Mouse (Mus musculus) liver, adult 2 months (tissue): Measurements from ENCODE around the gene Slc25a1. TPM values are rescaled to one million over a fixed set of nuclear protein-coding genes. Genes with fewer than 3 reads are reported as not detected.

Experiments
- DNase-seq: peaks from one replicate; pipeline ENCODE4 v3.0.0-alpha.2; 2011; ENCODE audit warnings: low read depth, low spot score; ENCODE audit errors: extremely low read depth
- H3K27ac ChIP-seq: fragments of 200-500 bp; replicated peaks from 2 replicates; pipeline ENCODE4 v1.5.1; 2012; ENCODE audit warnings: low read depth, mild to moderate bottlenecking, control low read depth, inconsistent platforms, low read length; ENCODE audit not compliant: insufficient read depth
- H3K27me3 ChIP-seq: fragments of 200-500 bp; 2 replicates; pipeline ENCODE4 v1.6.1; 2012; ENCODE audit warnings: mild to moderate bottlenecking, moderate library complexity, low read length, inconsistent platforms; ENCODE audit not compliant: control insufficient read depth, insufficient read depth
- H3K36me3 ChIP-seq: fragments of 200-500 bp; 2 replicates; pipeline ENCODE4 v1.6.1; 2012; ENCODE audit warnings: low read length, inconsistent platforms; ENCODE audit not compliant: control insufficient read depth, insufficient read depth
- H3K4me1 ChIP-seq: fragments of 200-500 bp; 2 replicates; pipeline ENCODE4 v1.6.1; 2011; ENCODE audit warnings: low read length; ENCODE audit not compliant: control insufficient read depth, insufficient read depth
- H3K4me3 ChIP-seq: fragments of 200-500 bp; 2 replicates; pipeline ENCODE4 v1.5.1; 2011; ENCODE audit warnings: low read depth, mild to moderate bottlenecking, control low read depth, low read length, moderate library complexity; ENCODE audit not compliant: insufficient read depth
- H3K79me2 ChIP-seq: fragments of 200-500 bp; 2 replicates; pipeline ENCODE4 v1.6.1; 2012; ENCODE audit warnings: inconsistent platforms, mild to moderate bottlenecking, low read length, moderate library complexity; ENCODE audit not compliant: control insufficient read depth, insufficient read depth
- H3K9ac ChIP-seq: fragments of 200-500 bp; 2 replicates; pipeline ENCODE4 v1.6.1; 2012; ENCODE audit warnings: low read depth, mild to moderate bottlenecking, control low read depth, inconsistent platforms, low read length
- CTCF ChIP-seq: fragments of 200-500 bp; IDR thresholded peaks from 2 replicates; pipeline ENCODE4 v1.5.1; 2011; ENCODE audit warnings: low read depth, low read length, control low read depth
- POLR2A ChIP-seq: fragments of 200-500 bp; IDR thresholded peaks from 2 replicates; pipeline ENCODE4 v1.6.1; 2011; ENCODE audit warnings: low read length, control low read depth; ENCODE audit not compliant: insufficient read depth; ENCODE audit errors: extremely low read depth
- WGBS: fragments of 180-500 bp; shearing (Covaris S2); methylation state at CpG from one replicate; pipeline ENCODE4 v1.1.7; 2018; 5-methylcytosine and 5-hydroxymethylcytosine counted together
- polyA plus RNA-seq: library from polyadenylated mRNA; depleted of rRNA; stranded (reverse); fragments of >200 nt; gene quantifications from 2 replicates; pipeline ENCODE4 v1.2.3, GENCODE M21; 2012
- total RNA-seq: library from RNA; depleted of rRNA; stranded (reverse); fragments of >200 nt; gene quantifications from 2 replicates; pipeline ENCODE4 v1.2.3, GENCODE M21; 2014

Gene Slc25a1
- total and polyA plus RNA-seq, 2 experiments, result 164 to 373 TPM

GRCm38 (mm10) chr16:17949421-17949877 lies 21.4 kb upstream of the Slc25a1 start:
- no peaks in the 10 kb centered on the region for H3K4me1 ChIP-seq
- no peak overlapping the region for H3K4me3 ChIP-seq
- WGBS, result 62% methylated on average over 2 of the region's 2 CpGs
- no peak overlapping the region for H3K27ac ChIP-seq
- TF ChIP-seq CTCF, result no peak
- TF ChIP-seq POLR2A, result no peak
- no peaks in the 10 kb centered on the region for H3K36me3 ChIP-seq
- peaks cover 2% of the 10 kb centered on the region; the same call in 1 of the 2 replicates for H3K27me3 ChIP-seq
- no peaks in the 10 kb centered on the region for H3K79me2 ChIP-seq
- no peak overlapping the region for H3K9ac ChIP-seq
- DNase-seq, result no peak

GRCm38 (mm10) chr16:17945081-17945831 lies 17.2 kb upstream of the Slc25a1 start:
- no peak overlapping the region for H3K9ac ChIP-seq
- no peak overlapping the region for H3K27ac ChIP-seq
- H3K4me3 ChIP-seq, result no peak overlapping the region
- H3K4me1 ChIP-seq, result no peaks in the 10 kb centered on the region
- DNase-seq, result no peak
- no peaks in the 10 kb centered on the region for H3K79me2 ChIP-seq
- WGBS, result 44% methylated on average over 7 of the region's 7 CpGs
- no peaks in the 10 kb centered on the region for H3K36me3 ChIP-seq
- no peaks in the 10 kb centered on the region; the same call in 1 of the 2 replicates for H3K27me3 ChIP-seq
- no peak for TF ChIP-seq CTCF
- no peak for TF ChIP-seq POLR2A

- no peak overlapping the region for H3K27ac ChIP-seq
- H3K27me3 ChIP-seq, result no peaks in the 10 kb centered on the region; the same call in 1 of the 2 replicates
- WGBS, result 79% methylated on average over 8 of the region's 8 CpGs
- H3K9ac ChIP-seq, result no peak overlapping the region
- H3K36me3 ChIP-seq, result no peaks in the 10 kb centered on the region
- H3K4me3 ChIP-seq, result no peak overlapping the region
- no peak for TF ChIP-seq POLR2A
- TF ChIP-seq CTCF, result no peak
- no peaks in the 10 kb centered on the region for H3K4me1 ChIP-seq
- DNase-seq, result no peak
- no peaks in the 10 kb centered on the region for H3K79me2 ChIP-seq
Measured at GRCm38 (mm10) chr16:17943466-17943865, 15.4 kb upstream of the Slc25a1 start.

- Histone ChIP-seq H3K27ac (no peak overlapping the region), H3K4me1 (no peaks in the 10 kb centered on the region), H3K36me3 (no peaks in the 10 kb centered on the region), H3K27me3 (no peaks in the 10 kb centered on the region), H3K79me2 (no peaks in the 10 kb centered on the region), H3K4me3 (no peak overlapping the region), H3K9ac (no peak overlapping the region)
- DNase-seq, result no peak
- 37% methylated on average over 9 of the region's 9 CpGs for WGBS
- TF ChIP-seq POLR2A (no peak), CTCF (no peak)
Measured at GRCm38 (mm10) chr16:17939255-17939751, 11.3 kb upstream of the Slc25a1 start.

GRCm38 (mm10) chr16:17938821-17939220 lies 10.8 kb upstream of the Slc25a1 start:
- 6% methylated on average over 7 of the region's 7 CpGs for WGBS
- Histone ChIP-seq H3K27me3 (no peaks in the 10 kb centered on the region), H3K79me2 (no peaks in the 10 kb centered on the region), H3K27ac (no peak overlapping the region), H3K9ac (no peak overlapping the region), H3K36me3 (no peaks in the 10 kb centered on the region), H3K4me1 (no peaks in the 10 kb centered on the region), H3K4me3 (no peak overlapping the region)
- DNase-seq, result peak; percentile 60
- TF ChIP-seq POLR2A (no peak), CTCF (peak; percentile 96)

- no peak for TF ChIP-seq CTCF
- TF ChIP-seq POLR2A, result no peak
- Histone ChIP-seq H3K27ac (no peak overlapping the region), H3K79me2 (no peaks in the 10 kb centered on the region), H3K9ac (no peak overlapping the region), H3K4me3 (no peak overlapping the region), H3K36me3 (no peaks in the 10 kb centered on the region), H3K27me3 (no peaks in the 10 kb centered on the region), H3K4me1 (no peaks in the 10 kb centered on the region)
- DNase-seq, result no peak
- WGBS, result 61% methylated on average over 7 of the region's 7 CpGs
Measured at GRCm38 (mm10) chr16:17938187-17938586, 10.2 kb upstream of the Slc25a1 start.
